Mouse (Mus musculus) C2C12 (cell line): ENCODE results near the gene Armc10. TPM values are rescaled to one million over a fixed set of nuclear protein-coding genes. Genes with fewer than 3 reads are reported as not detected.
"Not testable (repeated sequence)": the region's sequence is repeated elsewhere in the genome, so short reads cannot be mapped to it uniquely, and the experiment has no call there.

Experiments
- H3K27me3 ChIP-seq: one replicate; pipeline ENCODE4 v1.6.1; 2011; ENCODE audit not compliant: control insufficient read depth, insufficient read depth, insufficient read length
- H3K36me3 ChIP-seq: one replicate; pipeline ENCODE4 v1.6.1; 2011; ENCODE audit not compliant: control insufficient read depth, insufficient read depth
- H3K4me3 ChIP-seq: one replicate; pipeline ENCODE4 v1.5.1; 2011; ENCODE audit warnings: mild to moderate bottlenecking, control low read depth; ENCODE audit not compliant: poor library complexity, insufficient read depth, severe bottlenecking
- H3K79me2 ChIP-seq: one replicate; pipeline ENCODE4 v1.6.1; 2011; ENCODE audit not compliant: control insufficient read depth, insufficient read depth
- H3K79me3 ChIP-seq: one replicate; pipeline ENCODE4 v1.6.1; 2011; ENCODE audit warnings: low read depth, control low read depth
- H3ac ChIP-seq: one replicate; pipeline ENCODE3; 2011; ENCODE audit warnings: low read depth; ENCODE audit not compliant: control insufficient read depth, insufficient read length
- CEBPB ChIP-seq: IDR thresholded peaks from one replicate; pipeline ENCODE4 v1.6.1; 2011; ENCODE audit warnings: low read depth, mild to moderate bottlenecking, control low read depth, moderate library complexity
- CTCF ChIP-seq: IDR thresholded peaks from one replicate; pipeline ENCODE4 v1.5.1; 2011; ENCODE audit not compliant: control insufficient read depth, insufficient read depth, insufficient read length
- FOSL1 ChIP-seq: IDR thresholded peaks from one replicate; pipeline ENCODE4 v1.8.0; 2011; ENCODE audit warnings: mild to moderate bottlenecking, low read length; ENCODE audit not compliant: poor library complexity, insufficient read depth, severe bottlenecking
- MAX ChIP-seq: IDR thresholded peaks from one replicate; pipeline ENCODE4 v1.6.1; 2011; ENCODE audit warnings: mild to moderate bottlenecking, control low read depth
- MYOD1 ChIP-seq: IDR thresholded peaks from one replicate; pipeline ENCODE4 v1.6.1; 2011; ENCODE audit warnings: low read depth; ENCODE audit not compliant: control insufficient read depth, insufficient read length
- MYOG ChIP-seq: IDR thresholded peaks from one replicate; pipeline ENCODE4 v1.6.1; 2011; ENCODE audit not compliant: control insufficient read depth, insufficient read length; ENCODE audit errors: extremely low read depth
- USF1 ChIP-seq: IDR thresholded peaks from one replicate; pipeline ENCODE4 v1.6.1; 2011; ENCODE audit warnings: low read depth, mild to moderate bottlenecking, control low read depth, moderate library complexity
- polyA plus RNA-seq: library from polyadenylated mRNA; unstranded; fragments of >200 nt; fragmentation: generic; extraction: Trizol; gene quantifications from one replicate; pipeline ENCODE4 v1.2.1, GENCODE M21; 2012; ENCODE audit warnings: missing spikeins

Gene Armc10
- polyA plus RNA-seq, 1 experiment: 13.3 TPM

DNA sequence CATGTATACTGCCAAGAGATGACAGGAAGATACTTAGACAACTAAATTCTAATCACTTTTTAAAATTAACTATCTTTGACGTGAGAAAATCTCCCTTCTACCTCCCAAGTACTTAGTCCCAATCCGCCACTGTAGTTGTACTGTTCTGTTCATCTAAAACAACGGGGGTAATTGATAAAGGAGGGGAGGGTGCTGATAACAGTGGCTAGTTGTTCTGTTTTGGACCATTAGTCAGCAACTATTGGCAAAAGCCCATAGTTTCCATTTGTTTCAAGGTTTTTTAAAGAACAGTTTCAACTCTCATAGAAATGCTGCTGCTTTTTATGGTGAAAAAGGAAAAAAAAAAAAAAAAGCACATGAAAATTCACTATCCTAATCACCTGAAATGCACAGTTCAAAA, 58.1 kb downstream of the Armc10 start:
- no peak for TF ChIP-seq MYOG
- no peak for TF ChIP-seq CEBPB
- no peak for TF ChIP-seq MYOD1
- no peak for TF ChIP-seq USF1
- TF ChIP-seq CTCF: no peak
- no peak for TF ChIP-seq MAX
- no peak for TF ChIP-seq FOSL1
- no peak overlapping the region for H3ac ChIP-seq
- H3K4me3 ChIP-seq: no peak overlapping the region
- no peaks in the 10 kb centered on the region for H3K36me3 ChIP-seq
- H3K79me2 ChIP-seq: no peaks in the 10 kb centered on the region
- H3K27me3 ChIP-seq: no peaks in the 10 kb centered on the region
- H3K79me3 ChIP-seq: no peaks in the 10 kb centered on the region

DNA sequence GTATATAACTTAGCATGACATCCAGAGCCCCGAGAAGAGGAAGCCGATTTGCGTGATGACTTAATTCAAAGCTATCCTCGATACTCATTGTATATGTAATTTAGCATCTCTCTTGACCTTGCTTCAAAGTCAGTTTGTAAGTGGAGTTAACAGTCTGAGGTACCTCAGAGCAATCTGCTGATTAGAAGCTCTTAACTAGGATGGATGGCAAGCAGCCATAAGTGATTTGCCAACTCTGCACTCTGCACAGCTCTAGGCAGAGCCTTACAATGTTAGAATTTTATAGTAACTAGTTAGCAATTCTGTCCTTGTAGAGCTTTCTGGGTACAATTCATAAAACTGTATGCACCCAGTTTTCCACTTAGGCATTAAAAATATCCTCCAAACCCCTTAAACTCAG, 60.9 kb downstream of the Armc10 start:
- no peaks in the 10 kb centered on the region for H3K79me2 ChIP-seq
- no peak for TF ChIP-seq USF1
- no peak for TF ChIP-seq MAX
- no peak for TF ChIP-seq MYOD1
- no peak for TF ChIP-seq MYOG
- no peak overlapping the region for H3K4me3 ChIP-seq
- H3ac ChIP-seq: no peak overlapping the region
- H3K79me3 ChIP-seq: no peaks in the 10 kb centered on the region
- H3K27me3 ChIP-seq: no peaks in the 10 kb centered on the region
- H3K36me3 ChIP-seq: no peaks in the 10 kb centered on the region

DNA sequence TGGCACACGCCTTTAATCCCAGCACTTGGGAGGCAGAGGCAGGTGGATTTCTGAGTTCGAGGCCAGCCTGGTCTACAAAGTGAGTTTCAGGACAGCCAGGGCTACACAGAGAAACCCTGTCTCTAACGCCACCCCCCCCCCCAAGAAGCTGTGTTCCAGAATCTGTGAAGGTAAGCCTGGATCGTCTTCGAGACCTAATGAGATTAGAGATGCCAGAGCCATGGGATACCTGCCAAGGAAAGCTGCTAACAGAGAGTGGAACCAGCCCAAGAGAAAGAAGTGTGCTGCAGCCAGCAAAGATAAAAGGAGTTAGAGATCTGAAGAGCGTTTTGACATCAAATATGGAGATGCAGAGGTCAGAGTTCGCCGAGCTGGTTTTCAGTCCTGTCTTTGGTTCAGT, 62.4 kb downstream of the Armc10 start:
- not testable (repeated sequence) for H3ac ChIP-seq, H3K27me3 ChIP-seq, H3K79me3 ChIP-seq, H3K4me3 ChIP-seq, H3K79me2 ChIP-seq, H3K36me3 ChIP-seq

Other genes starting within 250 kb of the Armc10 start
- gene Ccdc146, start 221.1 kb upstream of the Armc10 start, polyA plus RNA-seq: not detected
- 2.8 TPM for gene Fam185a, start 220.9 kb upstream of the Armc10 start, polyA plus RNA-seq
- 22.7 TPM for gene Lrrc17, start 102.3 kb upstream of the Armc10 start, polyA plus RNA-seq
- gene Fbxl13, start 179 bp upstream of the Armc10 start, polyA plus RNA-seq: 0.07 TPM
- gene Napepld, start 55.6 kb downstream of the Armc10 start, polyA plus RNA-seq: 0.50 TPM
- 92.8 TPM for gene Pmpcb, start 91.3 kb downstream of the Armc10 start, polyA plus RNA-seq
- 22.3 TPM for gene Dnajc2, start 139.4 kb downstream of the Armc10 start, polyA plus RNA-seq
- 141 TPM for gene Psmc2, start 139.5 kb downstream of the Armc10 start, polyA plus RNA-seq
- gene Slc26a5, start 219.8 kb downstream of the Armc10 start, polyA plus RNA-seq: not detected